Mouse (Mus musculus): ENCODE results near the gene Sdhb. TPM values are rescaled to one million over a fixed set of nuclear protein-coding genes. Genes with fewer than 3 reads are reported as not detected.

The Sdhb gene
- polyA plus RNA-seq, 1 experiment from 2014 or later: 539 TPM

DNA sequence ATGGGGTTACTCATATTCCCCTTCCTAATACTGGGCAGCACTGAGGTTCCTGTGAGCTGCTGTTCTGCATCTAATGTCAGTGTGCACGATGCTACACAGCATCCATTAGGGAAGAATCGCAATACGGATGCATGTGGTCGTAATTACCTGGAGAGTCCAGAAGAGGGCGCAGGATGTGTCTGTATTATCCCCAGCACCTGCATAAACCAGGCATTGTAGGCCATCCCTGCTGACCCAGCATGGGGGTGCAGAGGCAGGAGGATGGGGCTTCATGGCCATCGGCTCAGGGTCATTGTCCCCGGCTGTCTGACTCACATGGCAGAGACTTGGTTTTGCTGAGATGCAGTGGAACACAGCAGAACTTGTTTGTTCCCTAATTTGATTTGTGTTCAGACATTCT, 3.6 kb downstream of the Sdhb start:
- Histone ChIP-seq H3K4me3 (replicated peaks) (no peak overlapping the region), H3K36me3 (peaks cover 8% of the 10 kb centered on the region; the same call in 1 of the 2 replicates), H3K27me3 (replicated peaks) (no peaks in the 10 kb centered on the region), H3K4me1 (replicated peaks) (peaks cover 19% of the 10 kb centered on the region), H3K4me2 (replicated peaks) (no peak overlapping the region), H3K9me3 (no peaks in the 10 kb centered on the region), H3K9ac (no peak overlapping the region), H3K27ac (no peak overlapping the region)
- WGBS: 21% methylated on average over 7 of the region's 7 CpGs
- ATAC-seq: no peak

DNA sequence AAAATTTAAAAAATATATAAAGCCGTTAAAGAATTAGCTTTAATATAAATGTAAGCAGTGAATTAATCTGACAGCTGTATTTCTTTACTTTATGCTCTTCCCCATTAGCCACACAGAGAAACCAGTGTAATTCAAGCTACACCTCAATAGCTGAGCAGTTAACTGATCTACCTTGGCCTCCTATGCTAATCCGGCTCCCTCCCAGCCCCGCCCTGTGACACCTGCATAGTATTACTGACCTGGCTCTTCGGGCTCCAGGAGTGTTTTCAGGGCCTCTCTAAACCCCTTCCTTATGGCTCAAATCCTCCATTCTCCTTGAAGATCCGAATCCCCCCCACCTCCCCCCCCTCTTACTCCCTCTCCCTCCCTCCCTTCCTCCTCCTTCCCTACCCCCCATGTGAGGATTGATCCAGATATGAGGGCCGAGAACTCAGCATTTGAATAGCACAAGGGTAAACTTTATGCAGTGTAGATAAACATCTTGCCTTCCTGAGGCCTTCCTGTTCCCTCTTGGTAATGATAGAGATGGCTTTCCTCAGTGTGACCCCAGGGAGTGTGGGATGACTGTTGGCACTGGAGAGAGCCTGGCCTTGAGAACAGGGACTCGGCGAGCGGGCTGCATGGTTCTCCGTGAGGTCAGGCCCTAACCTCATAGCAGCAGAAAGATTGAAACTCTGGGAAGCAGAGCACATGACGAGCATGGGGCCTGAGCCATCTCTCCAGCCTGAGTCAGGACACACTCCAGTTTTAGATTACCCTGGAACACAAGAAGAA, 6.6 kb downstream of the Sdhb start:
- 73% methylated on average over 11 of the region's 11 CpGs for WGBS
- Histone ChIP-seq H3K4me3 (replicated peaks) (no peak overlapping the region), H3K4me1 (replicated peaks) (peaks cover 13% of the 10 kb centered on the region), H3K27ac (no peak overlapping the region), H3K4me2 (replicated peaks) (no peak overlapping the region), H3K36me3 (peaks cover 30% of the 10 kb centered on the region), H3K9me3 (no peaks in the 10 kb centered on the region), H3K27me3 (replicated peaks) (no peaks in the 10 kb centered on the region), H3K9ac (no peak overlapping the region)
- ATAC-seq: no peak

DNA sequence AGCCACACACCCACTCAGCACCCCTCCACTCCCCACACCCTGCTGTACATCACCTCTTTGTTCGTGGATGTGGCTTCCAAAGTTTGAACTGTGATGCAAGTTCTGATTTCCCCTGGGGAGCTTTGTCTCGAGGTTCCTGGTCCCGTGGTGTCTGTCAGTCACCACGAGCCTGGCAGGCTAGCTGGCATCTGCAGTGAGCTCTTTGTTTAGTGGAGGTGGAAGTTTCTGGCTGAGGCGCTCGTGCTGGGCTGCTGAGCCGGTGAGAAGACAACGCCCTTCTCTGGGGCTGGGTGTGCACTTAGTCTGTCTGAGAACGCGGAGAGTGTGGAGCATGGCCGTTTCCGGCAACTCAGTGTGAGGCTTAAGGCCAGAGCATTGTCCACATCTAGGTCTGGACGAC, 10.7 kb downstream of the Sdhb start:
- Histone ChIP-seq H3K4me1 (replicated peaks) (0 out of 2 replicates have a peak, but pooled peaks cover 5% of the 10 kb centered on the region), H3K9ac (no peak overlapping the region), H3K36me3 (peaks cover 48% of the 10 kb centered on the region), H3K9me3 (no peaks in the 10 kb centered on the region), H3K27me3 (replicated peaks) (no peaks in the 10 kb centered on the region), H3K4me3 (replicated peaks) (no peak overlapping the region), H3K27ac (no peak overlapping the region), H3K4me2 (replicated peaks) (no peak overlapping the region)
- WGBS: 89% methylated on average over 13 of the region's 13 CpGs
- no peak for ATAC-seq

DNA sequence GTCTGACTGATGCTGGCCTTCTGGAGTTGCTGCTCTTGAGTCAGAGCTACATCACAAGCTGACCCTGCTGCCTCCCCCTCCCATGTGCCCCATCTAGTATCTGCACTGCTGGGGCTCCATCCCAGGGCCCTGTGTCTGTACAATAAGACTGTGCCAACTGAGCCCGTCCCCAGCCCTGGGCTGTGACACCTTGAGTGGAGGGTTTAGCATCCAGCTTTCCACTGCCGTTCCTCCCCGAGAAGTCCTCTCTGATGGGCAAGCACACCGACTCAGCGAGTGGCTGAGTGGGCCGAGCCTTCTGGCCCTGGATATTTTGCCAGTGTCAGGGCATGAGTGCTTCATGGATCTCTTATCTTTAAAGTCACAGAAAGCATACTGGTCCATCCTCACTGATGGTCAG, 13.4 kb downstream of the Sdhb start:
- Histone ChIP-seq H3K4me2 (replicated peaks) (no peak overlapping the region), H3K27me3 (replicated peaks) (no peaks in the 10 kb centered on the region), H3K9me3 (no peaks in the 10 kb centered on the region), H3K4me1 (replicated peaks) (peaks cover 19% of the 10 kb centered on the region), H3K9ac (no peak overlapping the region), H3K27ac (no peak overlapping the region), H3K4me3 (replicated peaks) (no peak overlapping the region), H3K36me3 (peaks cover 46% of the 10 kb centered on the region)
- 93% methylated on average over 6 of the region's 6 CpGs for WGBS
- ATAC-seq: no peak

DNA sequence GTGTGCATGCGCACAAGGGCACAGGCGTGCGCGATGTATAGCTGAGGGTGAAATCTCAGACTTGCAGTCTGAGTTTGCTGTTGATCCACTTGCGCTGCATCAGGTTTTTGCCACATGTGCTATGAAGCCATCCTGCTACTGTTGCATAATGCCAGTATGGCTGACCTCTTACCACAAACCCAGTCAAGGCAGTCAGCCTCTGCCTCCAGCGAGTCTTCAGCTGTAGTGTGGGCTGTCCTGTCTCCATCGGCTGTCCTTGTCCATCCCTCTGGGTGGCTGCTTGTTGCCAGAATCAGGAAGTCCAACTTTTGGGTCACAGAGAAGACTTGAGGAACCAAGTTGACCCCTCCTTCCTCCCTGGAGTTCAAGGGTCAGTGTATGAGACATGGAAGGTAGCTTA, 14.4 kb downstream of the Sdhb start:
- WGBS: 96% methylated on average over 7 of the region's 7 CpGs
- ATAC-seq: no peak
- Histone ChIP-seq H3K4me1 (replicated peaks) (peaks cover 19% of the 10 kb centered on the region), H3K4me2 (replicated peaks) (no peak overlapping the region), H3K4me3 (replicated peaks) (no peak overlapping the region), H3K9me3 (no peaks in the 10 kb centered on the region), H3K27ac (no peak overlapping the region), H3K36me3 (peaks cover 46% of the 10 kb centered on the region), H3K9ac (no peak overlapping the region), H3K27me3 (replicated peaks) (no peaks in the 10 kb centered on the region)

DNA sequence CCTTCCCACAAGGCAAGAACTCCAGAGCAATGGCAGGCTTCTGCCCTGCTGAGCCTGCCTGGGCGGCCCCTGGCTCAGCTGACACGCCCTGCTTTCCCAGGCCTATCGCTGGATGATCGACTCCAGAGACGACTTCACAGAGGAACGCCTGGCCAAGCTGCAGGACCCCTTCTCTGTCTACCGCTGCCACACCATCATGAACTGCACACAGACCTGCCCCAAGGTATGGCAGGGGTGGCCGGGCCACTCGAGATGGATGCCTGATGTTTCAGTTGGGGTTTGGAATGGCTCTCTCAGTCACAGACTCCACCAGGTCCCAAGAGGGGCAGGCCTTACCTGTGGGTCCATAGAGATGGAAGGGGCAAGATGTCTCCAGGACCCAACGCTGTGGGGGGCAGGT, 16.3 kb downstream of the Sdhb start:
- no peak overlapping the region for H3K4me2 ChIP-seq (replicated peaks)
- H3K9ac ChIP-seq: no peak overlapping the region
- peak; percentile 42; the same call in 1 of the 2 replicates for ATAC-seq
- H3K27ac ChIP-seq: peak overlapping the region; percentile 56; the same call in 1 of the 2 replicates
- no peaks in the 10 kb centered on the region for H3K27me3 ChIP-seq (replicated peaks)
- H3K36me3 ChIP-seq: peaks cover 33% of the 10 kb centered on the region
- no peaks in the 10 kb centered on the region for H3K9me3 ChIP-seq
- WGBS: 63% methylated on average over 10 of the region's 10 CpGs
- peaks cover 19% of the 10 kb centered on the region for H3K4me1 ChIP-seq (replicated peaks)
- no peak overlapping the region for H3K4me3 ChIP-seq (replicated peaks)

DNA sequence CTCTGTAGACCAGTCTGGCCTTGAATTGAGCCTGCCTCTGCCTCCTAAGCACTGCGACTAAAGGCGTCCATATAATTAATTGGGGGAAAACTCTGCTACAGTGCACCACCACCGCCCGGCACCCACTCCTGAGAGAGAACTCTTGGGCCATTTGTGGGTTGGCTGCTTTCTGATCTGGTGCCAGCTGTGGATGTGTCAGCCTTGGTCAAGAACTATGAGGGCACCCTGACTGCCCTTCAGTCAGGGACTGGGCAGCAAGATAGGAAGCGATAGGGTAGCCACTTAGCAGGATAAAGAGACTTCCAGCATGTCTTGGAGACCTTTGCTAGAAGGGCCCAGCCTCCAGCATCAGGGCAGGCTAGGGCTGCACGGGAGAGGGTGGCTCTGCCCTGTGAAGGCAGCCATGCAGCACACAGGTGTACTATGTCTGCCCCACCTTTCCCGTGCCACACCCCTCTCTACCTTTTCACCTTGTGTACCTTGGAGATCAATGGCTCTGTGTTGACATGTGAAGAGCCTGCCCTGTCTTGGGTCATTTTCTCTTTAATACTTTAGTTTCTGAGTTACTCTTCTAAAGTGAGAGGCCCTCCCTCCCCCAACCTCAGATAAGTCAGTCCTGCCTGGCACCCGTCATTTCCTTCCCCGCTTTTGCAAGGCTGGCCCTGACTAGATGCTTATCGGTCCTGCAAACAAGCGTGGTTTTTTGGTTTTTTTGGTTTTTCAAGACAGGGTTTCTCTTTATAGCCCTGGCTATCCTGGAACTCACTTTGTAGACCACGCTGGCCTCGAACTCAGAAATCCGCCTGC, 17.1 kb downstream of the Sdhb start:
- Histone ChIP-seq H3K36me3 (peaks cover 26% of the 10 kb centered on the region), H3K9me3 (no peaks in the 10 kb centered on the region), H3K27me3 (replicated peaks) (no peaks in the 10 kb centered on the region), H3K4me3 (replicated peaks) (no peak overlapping the region), H3K27ac (peak overlapping the region; percentile 56), H3K9ac (no peak overlapping the region), H3K4me2 (replicated peaks) (no peak overlapping the region), H3K4me1 (replicated peaks) (peaks cover 22% of the 10 kb centered on the region)
- ATAC-seq: peak; percentile 79
- WGBS: 78% methylated on average over 14 of the region's 14 CpGs

DNA sequence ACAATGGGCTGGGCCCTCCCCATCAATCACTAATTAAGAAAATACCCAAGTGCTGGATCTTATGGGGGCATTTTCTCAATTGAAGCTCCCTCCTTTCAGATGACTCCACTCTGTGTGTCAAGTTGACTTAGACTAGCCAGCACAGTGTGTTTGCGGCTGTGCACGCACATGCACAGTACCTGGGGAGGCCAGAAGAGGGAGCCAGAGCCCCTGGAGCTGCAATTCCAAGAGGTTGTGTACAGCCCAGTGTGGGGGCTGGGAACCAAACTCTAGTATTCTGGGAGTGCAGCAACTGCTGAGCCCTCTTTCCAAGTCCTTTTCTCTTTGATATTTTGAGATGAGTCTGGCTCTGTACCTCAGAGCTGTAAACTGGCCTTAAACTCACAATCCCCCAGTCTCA, 20.6 kb downstream of the Sdhb start:
- H3K9ac ChIP-seq: no peak overlapping the region
- no peaks in the 10 kb centered on the region for H3K9me3 ChIP-seq
- H3K4me1 ChIP-seq (replicated peaks): peaks cover 24% of the 10 kb centered on the region
- H3K4me3 ChIP-seq (replicated peaks): no peak overlapping the region
- H3K27ac ChIP-seq: no peak overlapping the region
- 97% methylated on average over 2 of the region's 2 CpGs for WGBS
- no peak overlapping the region for H3K4me2 ChIP-seq (replicated peaks)
- no peak for ATAC-seq
- H3K27me3 ChIP-seq (replicated peaks): no peaks in the 10 kb centered on the region
- peaks cover 12% of the 10 kb centered on the region for H3K36me3 ChIP-seq

DNA sequence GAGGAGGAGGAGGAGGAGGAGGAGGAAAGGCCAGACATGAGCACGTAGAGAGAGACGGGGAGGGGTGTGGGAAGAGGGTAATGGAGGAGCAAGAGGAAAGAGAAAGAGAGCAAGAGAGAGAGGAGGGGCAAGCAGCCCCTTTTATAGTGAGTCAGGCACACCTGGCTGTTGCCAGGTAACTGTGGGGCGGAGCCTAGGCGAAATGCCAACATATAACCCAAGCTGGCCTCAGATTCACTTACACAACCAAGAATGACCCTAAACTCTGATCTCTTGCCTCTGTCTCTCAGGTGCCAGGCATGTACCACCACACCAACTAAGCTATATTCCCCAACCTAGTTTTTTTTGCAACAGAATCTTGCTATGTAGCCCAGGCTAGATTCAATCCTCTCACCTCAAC, 21.8 kb downstream of the Sdhb start:
- peaks cover 12% of the 10 kb centered on the region for H3K36me3 ChIP-seq
- no peaks in the 10 kb centered on the region for H3K27me3 ChIP-seq (replicated peaks)
- no peak overlapping the region for H3K4me3 ChIP-seq (replicated peaks)
- no peaks in the 10 kb centered on the region for H3K9me3 ChIP-seq
- H3K4me2 ChIP-seq (replicated peaks): no peak overlapping the region
- peaks cover 20% of the 10 kb centered on the region for H3K4me1 ChIP-seq (replicated peaks)
- H3K9ac ChIP-seq: peak overlapping the region; percentile 28; the same call in 1 of the 2 replicates
- no peak for ATAC-seq
- 35% methylated on average over 4 of the region's 4 CpGs for WGBS
- H3K27ac ChIP-seq: peak overlapping the region; percentile 79

DNA sequence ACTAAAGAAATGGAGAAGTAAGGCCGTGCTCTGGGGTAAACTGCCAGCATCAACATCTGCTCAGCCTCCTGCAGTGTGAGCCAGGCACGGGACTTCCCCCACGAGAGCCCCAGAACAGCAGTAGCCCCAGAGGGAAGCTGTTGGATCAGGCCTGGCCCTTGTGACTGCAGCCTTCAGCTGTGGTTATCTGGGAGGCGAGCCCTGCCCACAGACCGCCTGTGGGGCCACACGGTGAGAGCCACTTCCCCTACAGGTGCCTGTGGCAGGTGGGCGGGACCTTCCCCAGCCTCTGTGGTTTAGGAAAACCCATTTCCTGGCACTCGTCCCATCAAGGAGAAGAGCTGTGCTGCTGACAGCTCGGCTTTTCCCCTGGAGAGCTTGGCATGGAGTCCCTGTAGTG, 22.4 kb downstream of the Sdhb start:
- WGBS: 12% methylated on average over 9 of the region's 9 CpGs
- Histone ChIP-seq H3K4me1 (replicated peaks) (peaks cover 17% of the 10 kb centered on the region), H3K4me3 (replicated peaks) (no peak overlapping the region), H3K9me3 (no peaks in the 10 kb centered on the region), H3K27ac (peak overlapping the region; percentile 79), H3K27me3 (replicated peaks) (no peaks in the 10 kb centered on the region), H3K9ac (peak overlapping the region; percentile 28; the same call in 1 of the 2 replicates), H3K36me3 (peaks cover 12% of the 10 kb centered on the region), H3K4me2 (replicated peaks) (0 out of 2 replicates have a peak overlapping the region, but pooled peaks have one; percentile 9)
- ATAC-seq: peak; percentile 75

DNA sequence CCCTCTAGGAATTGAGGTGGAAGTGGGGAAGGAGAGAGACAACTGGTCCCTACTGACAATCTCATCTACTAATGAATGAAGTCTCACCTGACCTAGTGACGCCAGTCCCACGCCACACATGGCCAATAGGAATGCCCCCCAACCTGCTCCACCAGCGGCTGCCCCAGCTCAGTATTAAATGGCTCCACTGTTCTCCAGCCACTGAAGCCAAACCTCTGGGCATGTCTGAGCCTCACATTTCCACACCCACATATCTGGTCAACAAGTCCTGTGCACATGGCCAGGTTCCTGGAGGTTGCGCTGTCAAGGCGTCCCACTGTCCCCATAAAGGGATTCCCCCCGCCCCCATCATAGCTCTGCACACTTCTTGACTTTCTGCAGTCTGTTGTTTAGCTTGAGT, 23.5 kb downstream of the Sdhb start:
- Histone ChIP-seq H3K9ac (no peak overlapping the region), H3K4me3 (replicated peaks) (no peak overlapping the region), H3K27me3 (replicated peaks) (no peaks in the 10 kb centered on the region), H3K4me1 (replicated peaks) (peaks cover 26% of the 10 kb centered on the region), H3K27ac (no peak overlapping the region), H3K4me2 (replicated peaks) (no peak overlapping the region), H3K9me3 (no peaks in the 10 kb centered on the region), H3K36me3 (peaks cover 5% of the 10 kb centered on the region)
- 86% methylated on average over 6 of the region's 6 CpGs for WGBS
- ATAC-seq: no peak

DNA sequence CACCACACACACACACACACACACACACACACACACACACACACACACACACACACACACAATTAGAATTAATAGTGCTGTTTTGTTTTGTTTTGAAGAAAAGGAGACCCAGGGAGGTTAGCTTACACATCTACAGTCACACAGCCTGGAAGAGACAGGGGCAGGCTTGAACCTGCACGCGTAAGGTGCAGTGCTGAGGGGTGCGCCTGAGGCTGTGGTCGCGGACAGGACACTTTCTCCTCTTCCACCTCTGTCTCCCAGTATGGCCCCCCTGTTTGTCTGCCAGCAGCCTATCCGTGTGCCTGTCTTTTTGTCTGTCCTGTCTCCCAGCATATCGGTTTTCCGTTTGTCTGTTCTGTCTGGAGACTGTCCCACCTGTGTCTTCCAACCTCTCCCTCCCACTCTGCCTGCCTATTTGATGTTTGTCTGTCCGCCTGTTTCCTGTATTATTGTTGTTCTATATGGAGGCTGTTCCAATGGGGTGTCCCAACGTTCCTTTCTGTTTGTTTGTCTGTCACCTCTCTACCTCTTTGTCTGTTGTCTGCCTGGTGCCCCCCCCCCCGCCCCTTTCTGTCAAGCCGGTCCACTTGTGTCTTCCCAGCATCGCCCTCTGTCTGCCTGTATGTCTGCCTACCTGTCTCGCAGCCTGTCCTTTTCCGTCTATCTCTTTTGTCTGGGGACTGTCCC, 25.2 kb downstream of the Sdhb start:
- H3K9ac ChIP-seq: peak overlapping the region; percentile 94

More for the DNA sequence above, 25.2 kb downstream of the Sdhb start:
- H3K27me3 ChIP-seq (replicated peaks): no peaks in the 10 kb centered on the region
- H3K36me3 ChIP-seq: no peaks in the 10 kb centered on the region
- no peaks in the 10 kb centered on the region for H3K9me3 ChIP-seq
- no peak; the same call in none of the 2 replicates for ATAC-seq
- H3K27ac ChIP-seq: no peak overlapping the region
- peaks cover 26% of the 10 kb centered on the region for H3K4me1 ChIP-seq (replicated peaks)
- peak overlapping the region; percentile 85 for H3K4me2 ChIP-seq (replicated peaks)
- H3K4me3 ChIP-seq (replicated peaks): peak overlapping the region; percentile 95
- 27% methylated on average over 15 of the region's 15 CpGs for WGBS

All from intestine, embryonic 15.5 days (tissue).